Mouse (Mus musculus) ES-E14 (cell line): ENCODE results near the gene Klc3.

ENCODE experiments used
- CHD2 ChIP-seq: IDR thresholded peaks from 2 replicates; pipeline ENCODE4 v1.6.1; 2014; ENCODE audit warnings: mild to moderate bottlenecking, low read depth, low read length, inconsistent platforms
- HCFC1 ChIP-seq: IDR thresholded peaks from 2 replicates; pipeline ENCODE4 v1.6.1; 2012; ENCODE audit warnings: low read length, inconsistent platforms, borderline replicate concordance; ENCODE audit not compliant: insufficient read depth
- MAFK ChIP-seq: IDR thresholded peaks from 2 replicates; pipeline ENCODE4 v1.6.1; 2014; ENCODE audit warnings: mild to moderate bottlenecking, low read depth, low read length, inconsistent platforms; ENCODE audit not compliant: insufficient read depth
- ZC3H11A ChIP-seq: IDR thresholded peaks from 2 replicates; pipeline ENCODE4 v1.6.1; 2012; ENCODE audit warnings: low read depth, mild to moderate bottlenecking, inconsistent platforms, low read length, borderline replicate concordance
- ZNF384 ChIP-seq: IDR thresholded peaks from 2 replicates; pipeline ENCODE4 v1.6.1; 2012; ENCODE audit warnings: low read depth, low read length, inconsistent platforms

DNA sequence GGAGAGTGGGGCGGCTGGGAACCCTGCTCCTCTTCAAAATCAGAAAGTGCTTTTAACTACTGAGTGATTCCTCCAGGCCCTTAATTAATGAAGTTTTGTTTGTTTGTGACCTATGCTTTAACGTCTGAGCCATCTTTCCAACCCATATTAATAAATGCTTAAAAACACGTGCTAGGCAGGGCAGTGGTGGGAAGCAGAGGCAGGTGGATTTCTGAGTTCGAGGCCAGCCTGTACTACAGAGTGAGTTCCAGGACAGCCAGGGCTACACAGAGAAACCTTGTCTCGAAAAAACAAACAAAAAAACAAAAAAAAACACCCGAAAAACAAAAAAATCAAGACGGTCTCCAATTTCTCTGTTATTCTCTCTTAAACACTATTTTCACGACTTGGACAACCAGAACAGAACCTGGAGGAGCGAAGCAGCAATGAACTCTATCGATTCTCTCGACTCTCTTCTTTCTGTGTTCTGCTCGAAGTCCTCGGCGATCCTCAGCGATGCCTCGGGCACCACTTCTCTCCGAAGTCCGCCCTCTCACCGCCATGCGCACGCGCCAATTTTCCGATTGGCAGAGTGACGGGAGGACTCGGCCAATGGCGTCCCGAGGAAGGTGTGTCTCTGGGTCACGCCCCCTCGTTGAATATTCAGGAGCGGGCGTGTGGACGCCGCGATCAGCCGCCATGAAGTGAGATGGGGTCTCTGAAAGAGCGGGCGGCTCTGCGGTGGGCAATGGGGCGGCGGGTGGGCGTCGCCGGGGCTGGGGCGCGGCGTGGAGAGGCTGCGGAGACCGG, 22.3 kb downstream of the Klc3 start, which contains the start of gene Ercc2:
- peak; percentile 84 for TF ChIP-seq HCFC1
- TF ChIP-seq CHD2 = 0 out of 2 replicates have a peak, but pooled peaks have one; percentile 10
- no peak for TF ChIP-seq ZNF384
- no peak for TF ChIP-seq ZC3H11A
- no peak for TF ChIP-seq MAFK
